Mouse (Mus musculus): ENCODE results near the gene Iqgap2. TPM values are rescaled to one million over a fixed set of nuclear protein-coding genes. Genes with fewer than 3 reads are reported as not detected.

Gene Iqgap2
- total RNA-seq, 2 experiments from 2014 or later = 97.5 to 128 TPM

- no peak for ATAC-seq (replicated peaks; ENCODE audit: poor library complexity)
Observed at GRCm38 (mm10) chr13:95667260-95667659, 224.5 kb downstream of the Iqgap2 start.

DNA sequence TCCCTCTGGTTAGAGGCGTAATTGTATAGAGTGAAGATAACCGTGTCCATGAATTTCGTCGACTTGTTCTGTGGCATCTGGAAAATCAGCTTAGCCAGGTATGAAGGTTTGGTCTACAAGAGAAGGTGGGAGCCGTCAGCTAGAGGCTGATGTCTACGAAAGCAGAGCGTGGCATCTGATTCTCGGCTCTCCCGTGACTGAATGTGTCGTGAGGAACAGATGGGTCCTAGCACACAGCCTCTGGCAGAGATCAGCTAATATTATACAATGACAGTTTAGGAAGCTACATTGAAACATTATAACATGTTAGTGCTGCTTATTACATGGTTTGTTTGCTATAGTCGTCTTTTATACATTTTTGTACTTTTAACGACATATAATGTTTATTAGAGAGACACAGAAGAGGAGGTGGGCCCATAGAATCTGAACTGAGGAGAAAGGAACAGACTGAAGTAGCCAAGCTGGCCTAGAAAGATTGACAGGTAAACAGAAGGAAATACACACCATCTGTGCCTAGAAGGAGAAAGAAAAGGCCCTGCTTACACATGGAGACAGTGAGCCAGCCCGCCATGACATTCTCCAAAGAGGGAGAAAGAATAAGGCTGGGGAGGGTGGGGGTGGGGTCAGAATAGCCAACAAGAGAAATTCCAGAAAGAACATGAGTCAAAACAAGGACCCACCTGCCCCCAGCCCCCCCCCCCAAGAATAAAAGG is 225.9 kb downstream of the Iqgap2 start:
- ATAC-seq (replicated peaks; ENCODE audit: poor library complexity) = no peak

GRCm38 (mm10) chr13:95663834-95664233 is 227.9 kb downstream of the Iqgap2 start:
- ATAC-seq (replicated peaks; ENCODE audit: poor library complexity) = no peak

GRCm38 (mm10) chr13:95659432-95659831 is 232.3 kb downstream of the Iqgap2 start:
- no peak for ATAC-seq (replicated peaks; ENCODE audit: poor library complexity)

- ATAC-seq (replicated peaks; ENCODE audit: poor library complexity) = peak; percentile 93
Observed at GRCm38 (mm10) chr13:95657171-95657570, 234.6 kb downstream of the Iqgap2 start.

GRCm38 (mm10) chr13:95655284-95655683 is 236.4 kb downstream of the Iqgap2 start:
- no peak for ATAC-seq (replicated peaks; ENCODE audit: poor library complexity)

- peak; percentile 33; the same call in 1 of the 2 replicates for ATAC-seq (replicated peaks; ENCODE audit: poor library complexity)
Observed at GRCm38 (mm10) chr13:95653696-95654095, 238.0 kb downstream of the Iqgap2 start.

DNA sequence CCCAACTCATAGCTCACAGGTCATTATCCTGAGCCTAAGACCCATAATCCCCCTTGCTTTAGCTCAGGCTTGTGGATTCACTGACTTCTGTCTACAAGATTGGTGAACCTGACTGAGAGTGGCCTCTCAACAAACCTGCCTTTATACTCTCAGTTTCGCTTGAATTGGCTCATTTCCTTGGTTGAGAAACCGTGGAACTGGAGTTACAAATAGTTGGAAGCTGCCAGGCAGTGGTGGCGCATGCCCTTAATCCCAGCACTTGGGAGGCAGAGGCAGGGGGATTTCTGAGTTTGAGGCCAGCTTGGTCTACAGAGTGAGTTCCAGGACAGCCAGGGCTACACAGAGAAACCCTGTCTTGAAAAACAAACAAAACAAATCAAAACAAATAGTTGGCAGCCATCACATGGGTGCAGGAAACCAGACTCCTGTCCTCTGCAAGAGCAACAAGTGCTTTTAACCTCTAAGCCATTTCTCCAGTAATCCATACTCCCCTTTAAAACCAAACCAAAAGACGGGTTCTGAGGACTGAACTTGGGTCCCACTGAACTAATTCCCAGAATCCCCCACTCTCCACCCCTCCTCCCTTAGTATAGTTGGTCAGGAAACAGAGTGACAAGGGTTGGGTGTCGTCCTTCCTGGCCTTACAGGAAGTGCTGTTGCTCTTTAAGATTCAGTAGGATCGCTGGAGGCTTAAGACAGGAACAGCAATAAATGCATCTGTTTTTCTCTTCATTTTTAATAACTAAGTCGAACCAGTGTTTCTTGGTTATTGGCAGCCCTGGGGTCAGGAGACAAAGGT is 239.7 kb downstream of the Iqgap2 start:
- no peak for ATAC-seq (replicated peaks; ENCODE audit: poor library complexity)

- ATAC-seq (replicated peaks; ENCODE audit: poor library complexity) = no peak
Observed at GRCm38 (mm10) chr13:95649941-95650340, 241.8 kb downstream of the Iqgap2 start.

DNA sequence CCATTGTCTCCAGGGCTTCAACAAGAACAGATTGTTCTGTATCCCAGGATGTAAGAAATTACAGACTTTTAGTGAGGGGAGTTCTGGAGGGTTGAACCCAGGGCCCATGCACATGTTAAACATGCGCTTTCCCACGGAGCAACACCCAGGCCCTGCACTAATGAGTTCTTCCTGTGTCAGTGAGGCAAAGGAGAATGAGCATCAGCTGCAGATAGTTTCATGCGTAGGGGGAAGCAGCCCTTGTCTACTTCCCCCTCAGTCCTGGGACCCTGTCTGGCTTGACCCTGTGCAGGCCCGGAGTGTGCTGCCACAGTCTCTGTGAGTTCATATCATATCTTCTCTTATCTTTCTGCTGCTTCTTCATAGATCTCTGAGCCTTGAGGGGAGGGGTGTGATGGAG is 244.5 kb downstream of the Iqgap2 start:
- no peak for ATAC-seq (replicated peaks; ENCODE audit: poor library complexity)

GRCm38 (mm10) chr13:95646687-95647111 is 245.0 kb downstream of the Iqgap2 start:
- no peak for ATAC-seq (replicated peaks; ENCODE audit: poor library complexity)

- no peak for ATAC-seq (replicated peaks; ENCODE audit: poor library complexity)
Observed at GRCm38 (mm10) chr13:95643740-95644139, 248.0 kb downstream of the Iqgap2 start.

DNA sequence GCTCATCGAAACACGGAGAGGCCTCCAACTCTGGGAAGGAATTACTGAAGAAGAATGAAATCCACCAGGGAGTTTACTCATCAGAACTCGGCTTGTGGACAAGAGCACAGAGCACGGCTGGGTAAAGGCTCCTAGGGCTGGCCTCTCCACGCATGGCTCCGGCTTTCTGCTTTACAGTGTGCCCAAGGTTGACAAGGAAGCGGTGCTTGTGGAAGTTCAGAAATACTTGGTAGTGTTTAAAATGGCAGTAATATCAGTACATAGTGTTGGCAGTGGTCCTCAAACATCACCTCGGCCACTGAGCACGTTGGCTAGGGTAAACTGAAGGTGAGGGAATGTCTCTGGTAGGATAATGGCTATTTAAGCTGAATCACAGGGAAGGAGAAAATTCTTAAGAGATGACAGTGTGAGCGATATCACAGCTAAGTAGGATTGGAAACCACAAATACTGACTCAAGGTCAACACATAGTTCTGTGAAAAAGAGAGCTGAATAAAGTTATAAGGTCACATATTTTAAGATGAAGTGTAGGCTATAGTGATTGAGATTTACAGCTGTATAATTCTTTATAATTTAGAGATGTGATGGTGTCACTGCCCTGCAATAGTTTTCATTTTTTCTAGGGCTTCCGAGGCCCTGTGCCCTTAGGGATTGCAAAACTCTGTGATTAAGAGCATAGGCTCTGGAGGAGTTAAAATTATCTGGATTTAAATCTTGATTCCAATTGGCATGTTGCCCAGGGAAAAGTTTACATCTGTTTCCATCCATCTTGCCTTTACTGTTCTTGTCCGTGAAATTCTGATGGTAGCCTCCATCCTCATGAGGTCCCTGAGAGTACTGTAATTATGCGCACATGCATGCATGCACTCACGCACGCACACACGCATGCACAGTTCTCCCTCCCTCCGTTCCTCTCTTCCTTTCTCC is 250.4 kb downstream of the Iqgap2 start:
- ATAC-seq (replicated peaks; ENCODE audit: poor library complexity) = no peak

DNA sequence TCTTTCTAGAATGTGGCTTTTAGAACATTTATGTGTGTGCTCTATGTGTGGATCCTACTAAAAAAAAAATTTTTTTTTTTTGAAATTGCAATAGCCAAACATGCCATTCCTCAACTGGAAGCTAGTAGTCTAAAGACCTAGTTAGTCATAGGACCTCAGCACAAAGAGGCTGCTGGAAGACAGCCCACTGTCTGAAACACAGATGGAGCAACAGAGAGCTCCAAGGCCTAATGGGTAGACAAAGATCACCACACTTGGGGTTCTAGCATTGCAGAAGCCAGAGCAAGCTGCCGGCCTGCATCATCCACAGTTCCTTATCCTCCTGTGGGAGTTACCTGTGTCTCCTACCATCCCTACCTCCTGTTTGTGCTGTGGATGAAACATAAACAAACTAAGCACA is 251.3 kb downstream of the Iqgap2 start:
- no peak for ATAC-seq (replicated peaks; ENCODE audit: poor library complexity)

DNA sequence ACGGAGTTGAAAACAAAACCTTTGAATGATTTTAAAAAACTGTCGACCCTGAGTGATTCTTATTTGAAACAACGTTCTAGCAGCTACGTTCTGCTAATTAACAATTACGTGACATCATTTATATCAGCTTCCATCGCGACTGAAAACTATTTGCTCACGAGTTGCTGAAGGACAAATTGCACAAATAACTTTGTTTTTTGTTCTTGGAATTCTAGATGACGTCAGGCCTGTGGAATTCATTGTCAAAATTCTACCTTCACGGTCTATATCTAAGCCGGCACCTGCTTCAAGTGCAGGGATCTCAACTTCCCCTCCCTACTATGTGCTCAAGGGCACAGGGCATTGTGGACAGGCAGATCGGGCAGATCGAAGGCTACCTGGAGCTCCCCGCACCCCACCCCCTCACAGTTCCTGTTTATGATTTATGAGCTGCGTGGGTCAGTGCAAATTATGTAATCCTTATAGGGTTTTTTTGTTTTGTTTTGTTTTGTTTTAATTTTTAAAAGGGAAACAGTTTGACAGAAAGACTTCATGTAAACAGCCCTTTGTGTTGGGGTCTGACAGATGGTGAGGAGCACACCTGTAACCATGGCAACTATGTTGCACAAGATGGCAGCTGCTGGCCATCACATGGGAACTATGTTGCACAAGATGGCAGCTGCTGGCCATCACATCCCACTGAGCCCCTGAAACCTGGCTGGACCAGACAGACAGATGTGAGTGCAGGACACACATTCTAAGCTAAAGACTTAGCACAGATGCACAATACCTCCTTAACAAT is 252.2 kb downstream of the Iqgap2 start:
- peak; percentile 60 for ATAC-seq (replicated peaks; ENCODE audit: poor library complexity)

DNA sequence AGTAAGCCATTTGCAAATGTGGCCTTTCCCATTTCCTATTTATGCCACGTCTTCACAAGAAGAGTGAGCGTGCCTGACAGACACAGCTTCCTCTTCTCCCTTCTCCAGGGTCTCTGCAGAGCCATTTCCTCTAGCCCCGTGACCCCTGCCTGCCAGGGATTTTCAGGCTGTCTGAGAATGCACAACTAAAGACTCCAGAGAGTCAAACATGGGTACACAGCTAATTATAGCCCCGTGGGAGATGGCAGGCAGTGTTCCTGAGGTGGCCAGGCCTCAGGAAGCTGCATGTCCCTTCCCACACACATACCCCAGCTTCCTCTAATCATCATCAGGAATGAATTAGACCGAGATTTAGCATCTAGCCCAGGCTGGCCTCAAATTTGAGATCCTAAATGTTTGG is 252.8 kb downstream of the Iqgap2 start:
- ATAC-seq (replicated peaks; ENCODE audit: poor library complexity) = no peak

DNA sequence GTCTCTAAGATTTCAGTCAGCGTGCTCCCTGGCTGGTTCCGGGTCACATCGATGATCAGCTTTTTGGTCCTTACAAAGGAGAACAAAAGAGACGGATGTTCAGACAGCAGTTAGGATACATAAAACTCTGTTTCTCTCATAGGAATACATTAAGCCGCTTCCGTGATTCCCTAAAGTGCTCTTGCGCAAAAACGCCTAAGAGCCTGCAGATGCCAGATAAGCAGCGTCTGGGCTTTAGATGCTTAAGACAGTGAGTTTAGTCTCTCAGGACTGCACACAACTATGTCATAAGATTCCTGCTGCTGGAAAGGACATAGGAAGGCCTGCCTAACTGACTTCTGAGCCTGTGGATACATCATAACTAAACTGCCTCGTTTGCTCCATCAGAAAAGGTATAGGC is 254.0 kb downstream of the Iqgap2 start:
- no peak for ATAC-seq (replicated peaks; ENCODE audit: poor library complexity)

GRCm38 (mm10) chr13:95635301-95635700 is 256.4 kb downstream of the Iqgap2 start:
- ATAC-seq (replicated peaks; ENCODE audit: poor library complexity) = no peak

GRCm38 (mm10) chr13:95634451-95634850 is 257.3 kb downstream of the Iqgap2 start:
- peak; percentile 66 for ATAC-seq (replicated peaks; ENCODE audit: poor library complexity)

GRCm38 (mm10) chr13:95633384-95633783 is 258.3 kb downstream of the Iqgap2 start:
- ATAC-seq (replicated peaks; ENCODE audit: poor library complexity) = no peak
